Mouse (Mus musculus) ES-E14 (cell line): ENCODE data around the gene Smyd2.

ENCODE experiments used
- CHD2 ChIP-seq: IDR thresholded peaks from 2 replicates; pipeline ENCODE4 v1.6.1; 2014; ENCODE audit warnings: mild to moderate bottlenecking, low read depth, low read length, inconsistent platforms
- HCFC1 ChIP-seq: IDR thresholded peaks from 2 replicates; pipeline ENCODE4 v1.6.1; 2012; ENCODE audit warnings: low read length, inconsistent platforms, borderline replicate concordance; ENCODE audit not compliant: insufficient read depth
- MAFK ChIP-seq: IDR thresholded peaks from 2 replicates; pipeline ENCODE4 v1.6.1; 2014; ENCODE audit warnings: mild to moderate bottlenecking, low read depth, low read length, inconsistent platforms; ENCODE audit not compliant: insufficient read depth
- ZC3H11A ChIP-seq: IDR thresholded peaks from 2 replicates; pipeline ENCODE4 v1.6.1; 2012; ENCODE audit warnings: low read depth, mild to moderate bottlenecking, inconsistent platforms, low read length, borderline replicate concordance

- TF ChIP-seq CHD2 (no peak), MAFK (no peak), HCFC1 (no peak), ZC3H11A (no peak)
Measured at GRCm38 (mm10) chr1:189864301-189864700, 57.9 kb downstream of the Smyd2 start.
